Mouse (Mus musculus): ENCODE data around the gene Fgfr2.

The Fgfr2 gene

GRCm38 (mm10) chr7:131747152-131748010 lies 1375.8 kb downstream of the Fgfr2 start:
- DNase-seq (ENCODE audit: low read depth in 1 of 2, low spot score in 2 of 2): no peak

DNA sequence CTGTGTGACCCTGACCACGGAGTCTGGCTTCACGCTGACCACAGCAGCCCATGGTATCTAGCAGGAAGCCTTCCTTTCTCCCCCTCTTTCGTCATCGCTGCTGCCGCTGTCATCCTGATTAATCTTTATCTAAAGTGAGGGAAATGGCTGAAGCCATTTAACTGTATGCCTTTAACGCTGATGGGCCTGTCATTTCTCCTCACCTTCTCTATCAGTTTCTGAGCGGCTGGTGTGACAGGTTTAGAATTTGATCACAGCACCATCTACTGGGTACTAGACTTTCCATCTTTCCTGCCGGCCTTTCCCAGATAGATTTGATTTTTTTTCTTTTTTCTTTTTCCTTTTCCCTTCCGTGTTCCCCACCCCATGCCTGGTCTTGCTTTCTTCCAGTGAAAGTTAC lies 1376.4 kb downstream of the Fgfr2 start:
- no peak for DNase-seq (ENCODE audit: low read depth in 1 of 2, low spot score in 2 of 2)

DNA sequence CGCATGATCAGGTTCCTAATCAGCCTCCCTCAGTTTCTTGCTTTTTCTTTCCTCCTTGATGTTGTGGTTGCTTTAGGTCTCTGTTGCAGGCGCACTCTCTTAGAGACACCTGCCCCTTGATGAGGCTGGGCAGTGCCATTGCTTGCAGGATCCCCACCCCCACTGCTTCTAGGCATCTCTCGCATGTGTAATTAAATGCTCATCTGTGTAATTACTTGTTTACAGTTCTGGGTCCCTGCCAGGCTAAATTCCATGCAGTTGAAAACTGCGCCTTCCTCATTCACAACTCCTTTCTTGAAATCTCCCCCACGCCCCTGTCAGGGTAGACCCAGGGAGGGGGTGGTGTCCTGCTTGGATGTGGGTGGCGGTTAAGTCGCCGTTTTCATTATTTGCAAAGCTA lies 1380.0 kb downstream of the Fgfr2 start:
- DNase-seq (ENCODE audit: low read depth in 1 of 2, low spot score in 2 of 2): no peak

DNA sequence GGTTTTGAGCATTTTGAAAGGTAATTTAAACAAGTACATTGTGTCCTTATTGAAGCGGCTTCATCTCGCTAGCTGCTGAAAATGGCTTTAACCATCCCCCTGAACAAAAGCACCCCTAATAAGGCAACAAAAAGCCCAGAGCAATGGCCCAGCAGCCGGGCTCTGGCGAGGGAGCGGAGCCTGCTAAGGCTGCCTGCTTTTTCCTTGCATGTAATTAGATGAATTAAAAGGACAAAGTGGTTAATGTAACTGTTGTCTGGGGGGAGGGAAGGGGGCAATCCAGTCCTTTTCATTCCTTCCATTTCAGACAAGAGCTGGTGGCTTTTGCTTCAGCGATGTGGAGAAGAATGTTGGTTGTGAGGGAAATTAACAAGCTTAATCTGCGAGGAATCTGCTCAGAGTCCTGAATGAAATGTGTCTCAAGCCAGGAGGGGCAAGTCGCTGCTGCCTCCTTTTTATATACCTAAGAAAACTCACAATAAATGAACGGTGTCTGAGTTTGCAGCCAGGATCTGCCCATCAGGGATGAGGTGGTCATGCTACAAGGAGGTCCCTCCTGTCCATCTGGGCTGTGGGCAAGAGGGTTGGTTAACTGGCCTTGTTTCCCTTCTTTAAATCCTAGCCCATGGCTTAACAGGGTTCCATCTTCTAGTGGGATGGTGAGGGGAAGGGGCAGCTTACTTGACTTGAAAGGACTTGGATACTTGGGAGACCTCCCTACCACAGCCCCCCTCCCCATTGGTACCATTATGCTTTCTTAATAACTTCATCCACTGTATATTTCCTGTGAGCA lies 1400.2 kb downstream of the Fgfr2 start:
- no peak for DNase-seq (ENCODE audit: low read depth in 1 of 2, low spot score in 2 of 2)

DNA sequence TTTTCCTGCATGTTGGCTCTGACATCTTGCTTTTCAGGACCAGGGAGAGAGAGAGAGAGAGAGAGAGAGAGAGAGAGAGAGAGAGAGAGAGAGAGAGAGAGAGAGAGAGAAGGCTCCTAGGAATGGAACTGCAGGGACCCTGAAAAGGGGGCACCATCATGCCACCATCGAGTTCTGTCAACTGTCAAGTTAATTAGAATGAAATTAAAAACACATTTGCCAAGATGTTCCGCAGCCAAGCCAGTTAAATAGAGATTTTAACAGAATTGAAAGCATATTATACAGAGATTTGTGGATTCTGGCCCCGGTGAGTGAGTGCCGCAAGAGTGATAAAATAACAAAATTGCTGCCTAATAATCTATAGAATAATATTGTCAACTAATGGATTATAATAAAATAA lies 1400.8 kb downstream of the Fgfr2 start:
- no peak for DNase-seq (ENCODE audit: low read depth in 1 of 2, low spot score in 2 of 2)

DNA sequence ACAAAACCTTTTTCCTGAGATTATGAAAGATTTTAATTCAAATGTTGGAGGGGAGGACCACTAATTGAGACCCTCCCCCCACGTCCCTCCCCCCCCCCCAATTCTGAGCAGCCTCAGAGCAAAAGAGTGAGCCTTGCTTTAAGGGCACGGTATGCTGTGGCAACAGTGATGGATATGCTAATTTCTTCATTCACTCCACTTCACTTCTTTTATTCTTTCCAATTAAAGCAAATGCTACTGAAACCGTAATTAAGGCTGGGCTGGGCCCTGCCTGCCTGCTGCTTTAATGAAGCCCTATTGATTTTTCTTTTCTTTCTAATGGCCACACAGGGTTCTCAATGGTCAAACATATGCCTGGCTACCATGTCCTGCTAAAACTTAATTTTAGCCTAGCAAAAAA lies 1404.9 kb downstream of the Fgfr2 start:
- no peak for DNase-seq (ENCODE audit: low read depth in 1 of 2, low spot score in 2 of 2)

GRCm38 (mm10) chr7:131713076-131713475 lies 1410.1 kb downstream of the Fgfr2 start:
- DNase-seq (ENCODE audit: low read depth in 1 of 2, low spot score in 2 of 2): no peak

DNA sequence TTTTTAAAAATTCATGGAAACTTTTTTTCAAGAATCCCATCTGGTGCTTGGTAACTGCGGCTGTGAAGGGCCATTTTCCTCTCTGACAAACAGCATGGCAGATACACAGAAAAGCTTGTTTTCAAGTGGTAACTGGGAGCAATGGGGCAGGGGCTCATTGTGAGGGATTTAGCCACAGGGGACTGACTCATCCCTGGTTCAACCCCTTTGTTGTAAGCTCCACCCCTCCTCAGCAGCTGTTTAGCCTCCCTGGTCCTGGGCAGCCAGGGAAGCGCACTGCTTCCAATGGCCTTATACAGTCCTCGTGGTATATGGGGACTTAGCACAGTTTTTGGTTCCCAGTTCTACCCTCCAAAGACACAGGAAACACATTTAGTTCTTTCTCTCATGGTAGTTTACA lies 1426.3 kb downstream of the Fgfr2 start:
- DNase-seq (ENCODE audit: low read depth in 1 of 2, low spot score in 2 of 2): no peak

GRCm38 (mm10) chr7:131687324-131687723 lies 1435.8 kb downstream of the Fgfr2 start:
- no peak for DNase-seq (ENCODE audit: low read depth in 1 of 2, low spot score in 2 of 2)

GRCm38 (mm10) chr7:131677126-131677525 lies 1446.0 kb downstream of the Fgfr2 start:
- DNase-seq (ENCODE audit: low read depth in 1 of 2, low spot score in 2 of 2): no peak

DNA sequence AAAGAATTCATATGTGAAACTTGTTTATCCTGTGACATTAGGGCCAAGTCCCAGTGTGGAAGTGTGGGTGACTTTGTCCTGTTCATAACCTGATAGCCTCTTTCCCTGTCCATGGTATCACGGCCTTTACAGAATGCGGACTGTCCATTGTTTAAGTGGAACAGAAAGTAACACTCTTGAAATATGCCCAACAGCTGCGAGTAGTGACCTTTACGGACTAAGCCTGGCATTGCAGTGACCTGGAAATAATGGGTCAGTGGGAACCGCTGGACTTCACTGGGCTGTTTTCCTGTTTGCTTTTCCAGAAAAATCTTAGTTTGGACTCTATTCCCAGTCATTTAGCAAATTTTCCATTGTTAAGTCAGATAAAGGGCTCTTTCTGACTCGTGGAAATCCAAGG lies 1452.6 kb downstream of the Fgfr2 start:
- no peak for DNase-seq (ENCODE audit: low read depth in 1 of 2, low spot score in 2 of 2)

DNA sequence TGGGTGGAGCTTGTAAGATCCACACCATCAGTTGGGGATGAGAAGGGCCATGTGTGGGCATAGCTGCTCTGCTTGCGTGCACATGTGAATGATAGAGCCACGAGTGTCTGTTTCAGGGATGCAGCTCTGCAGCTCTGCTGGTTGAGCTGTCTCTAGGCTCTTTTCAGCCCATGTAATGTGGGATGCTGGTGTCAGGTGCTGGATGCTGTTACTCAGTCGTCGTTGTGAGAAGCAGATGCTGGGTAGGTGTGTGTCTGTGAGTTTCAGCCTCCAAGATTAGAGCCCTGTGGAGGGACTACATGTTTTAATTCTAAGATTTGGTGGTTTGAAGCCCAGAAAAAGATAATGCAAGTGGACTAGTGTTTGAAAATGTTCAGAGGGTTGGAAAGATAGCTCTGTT lies 1453.8 kb downstream of the Fgfr2 start:
- DNase-seq (ENCODE audit: low read depth in 1 of 2, low spot score in 2 of 2): no peak

DNA sequence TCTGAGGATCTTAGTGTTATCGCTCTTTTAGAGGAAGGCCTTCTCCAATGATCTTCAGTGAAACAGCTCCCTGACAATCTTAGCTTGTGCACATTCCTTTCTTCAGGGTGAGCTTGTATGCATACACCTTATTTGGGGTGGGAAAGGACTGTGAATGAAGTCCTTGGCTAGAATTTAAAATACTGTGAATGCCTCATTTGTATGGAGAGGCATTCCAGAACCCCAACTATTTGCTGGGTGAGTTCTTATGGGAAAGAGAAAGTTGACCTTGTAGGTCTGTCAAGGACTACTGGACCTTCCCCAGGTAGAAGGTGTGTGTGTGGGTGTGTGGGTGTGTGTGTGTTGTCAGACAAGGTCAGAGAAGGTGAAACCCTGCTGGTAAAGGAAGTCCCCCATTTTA lies 1462.4 kb downstream of the Fgfr2 start:
- DNase-seq (ENCODE audit: low read depth in 1 of 2, low spot score in 2 of 2): no peak

GRCm38 (mm10) chr7:131656017-131656416 lies 1467.1 kb downstream of the Fgfr2 start:
- DNase-seq (ENCODE audit: low read depth in 1 of 2, low spot score in 2 of 2): no peak

DNA sequence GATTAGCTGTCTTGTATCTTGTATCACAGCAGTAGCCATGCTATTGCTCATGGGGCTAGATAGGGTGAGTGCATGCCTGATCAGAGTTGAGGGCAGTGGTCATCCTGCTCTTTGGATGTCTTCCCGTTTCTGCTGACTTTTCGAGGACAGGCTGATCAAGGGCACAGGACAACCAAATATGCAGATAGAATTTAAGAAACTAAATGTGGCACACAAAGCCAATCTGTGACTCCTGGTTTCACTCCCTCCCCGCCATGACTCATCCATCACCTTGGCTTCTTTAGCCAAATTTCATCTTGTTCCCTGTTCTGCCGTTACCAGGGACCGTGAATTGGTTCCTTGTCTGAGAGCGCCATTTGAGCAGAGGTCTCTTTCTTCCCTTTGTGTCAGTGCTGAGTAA lies 1469.7 kb downstream of the Fgfr2 start:
- no peak for DNase-seq (ENCODE audit: low read depth in 1 of 2, low spot score in 2 of 2)

- no peak for DNase-seq (ENCODE audit: low read depth in 1 of 2, low spot score in 2 of 2)
These were observed 1471.0 kb downstream of the Fgfr2 start for GRCm38 (mm10) chr7:131651921-131652694.

DNA sequence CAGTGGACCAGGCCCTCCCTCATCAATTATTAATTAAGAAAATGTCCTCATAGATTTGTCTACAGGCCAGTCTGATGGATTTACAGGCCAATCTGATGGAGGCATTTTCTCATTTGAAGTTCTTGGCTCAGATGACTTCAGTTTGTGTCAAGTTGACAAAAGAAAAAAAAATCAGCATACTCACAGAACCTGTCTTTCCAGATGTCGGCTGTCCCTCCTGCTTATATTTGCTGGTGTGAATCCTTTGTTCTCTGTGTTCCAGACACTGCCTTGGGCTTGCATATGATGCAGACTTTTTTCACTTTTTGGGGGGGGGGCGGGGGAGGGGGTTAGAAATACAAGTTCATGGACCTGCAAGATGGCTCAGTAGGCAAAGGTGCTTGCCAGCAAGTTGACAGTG lies 1472.9 kb downstream of the Fgfr2 start:
- DNase-seq (ENCODE audit: low read depth in 1 of 2, low spot score in 2 of 2): no peak

DNA sequence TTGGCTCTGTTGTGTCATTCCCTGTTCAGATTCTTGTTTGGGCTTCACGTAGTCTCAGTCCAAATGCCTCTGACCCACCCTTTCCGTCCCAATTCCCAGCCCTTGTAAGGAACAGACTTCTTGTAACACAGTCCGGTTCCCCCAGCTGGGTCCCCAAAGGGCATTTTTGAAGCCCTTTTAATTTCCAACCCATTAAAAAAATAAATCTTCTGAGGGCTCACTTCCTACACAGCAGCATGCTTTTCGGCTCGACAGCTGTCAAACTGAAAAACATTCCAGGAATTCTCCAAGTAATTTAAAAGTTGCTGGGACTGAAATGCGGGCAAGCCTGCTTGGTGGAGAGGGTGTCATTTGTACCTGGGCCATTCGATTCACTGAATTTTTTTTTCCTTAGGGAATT lies 1474.9 kb downstream of the Fgfr2 start:
- no peak for DNase-seq (ENCODE audit: low read depth in 1 of 2, low spot score in 2 of 2)

GRCm38 (mm10) chr7:131647583-131647982 lies 1475.6 kb downstream of the Fgfr2 start:
- no peak for DNase-seq (ENCODE audit: low read depth in 1 of 2, low spot score in 2 of 2)

GRCm38 (mm10) chr7:131644586-131644985 lies 1478.6 kb downstream of the Fgfr2 start:
- DNase-seq (ENCODE audit: low read depth in 1 of 2, low spot score in 2 of 2): no peak

- DNase-seq (ENCODE audit: low read depth in 1 of 2, low spot score in 2 of 2): no peak
These were observed 1479.1 kb downstream of the Fgfr2 start for GRCm38 (mm10) chr7:131644051-131644450.

Data from monocyte, adult 2 months (primary cell).